In the genomic region with DNA sequence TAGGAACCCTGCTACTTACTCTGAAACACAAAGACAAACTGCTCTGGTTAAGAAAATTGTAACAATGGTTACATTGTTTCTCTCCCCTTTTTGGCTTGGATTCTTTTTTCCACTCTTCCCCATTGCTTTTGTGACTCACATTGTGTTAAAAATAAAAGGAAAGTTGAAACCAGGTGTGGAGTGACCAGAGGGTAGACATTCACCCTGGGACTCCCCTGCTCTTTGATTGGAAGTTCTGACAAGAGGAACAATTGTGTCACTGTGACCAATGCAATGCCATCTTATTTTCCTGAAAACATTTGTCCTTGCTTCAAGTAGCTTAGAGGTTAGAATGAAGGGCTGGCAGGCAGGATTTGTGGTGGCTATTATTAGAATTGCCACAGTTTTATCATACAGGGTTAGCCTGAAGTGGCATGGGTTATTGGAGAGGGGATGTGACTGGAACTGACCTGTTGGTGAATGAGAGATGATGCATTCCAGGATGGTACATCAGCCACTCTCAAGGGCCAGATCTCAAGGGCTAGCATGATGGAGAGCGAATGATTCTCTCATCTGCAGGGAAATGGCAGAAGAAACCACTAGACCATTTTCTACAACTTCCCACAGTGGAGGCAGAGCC, we compare ENCODE assay signal across 11 mouse cellular contexts.
DNase-seq lines count a peak whose midpoint lies in the region; ATAC-seq and TF ChIP-seq lines count a peak whose summit lies in the region.
"Had no signal": no experiment of that assay in that cellular context is flagged by ENCODE, and none has a peak within 500 bp of the region (broad histone marks: within the 10 kb centered on the region; RNA-seq: fewer than 3 reads in every experiment).

No protein-coding gene starts in this region.

- H3K36me3 ChIP-seq in lung, postnatal 0 days (ENCODE audit: insufficient read depth, low read length): no peaks in the 10 kb centered on the region
- H3K36me3 ChIP-seq in myocyte (ENCODE audit: control insufficient read depth, insufficient read depth): no peaks in the 10 kb centered on the region
- no peaks in the 10 kb centered on the region for H3K36me3 ChIP-seq in forebrain, postnatal 0 days (ENCODE audit: insufficient read depth)
- H3K36me3 ChIP-seq: neural tube, embryonic 13.5 days had no signal

- H3K79me2 ChIP-seq in myocyte (ENCODE audit: control insufficient read depth, insufficient read depth): no peaks in the 10 kb centered on the region

- 86% methylated on average over 1 of the region's 1 CpGs for WGBS in lung, postnatal 0 days
- WGBS in forebrain, postnatal 0 days: 97% methylated on average over 1 of the region's 1 CpGs

- ATAC-seq in lung, postnatal 0 days: no peak
- ATAC-seq in forebrain, postnatal 0 days: no peak

- H3K27me3 ChIP-seq in lung, postnatal 0 days (replicated peaks; ENCODE audit: insufficient read depth, low read length): no peaks in the 10 kb centered on the region
- no peaks in the 10 kb centered on the region for H3K27me3 ChIP-seq in myocyte (ENCODE audit: control insufficient read depth, insufficient read depth, insufficient read length)
- no peaks in the 10 kb centered on the region for H3K27me3 ChIP-seq in forebrain, postnatal 0 days (ENCODE audit: insufficient read depth, low read length)
- H3K27me3 ChIP-seq: neural tube, embryonic 13.5 days had no signal

- TF ChIP-seq EP300 in lung, postnatal 0 days (IDR thresholded peaks at IDR 0.05): no peak

- no peak overlapping the region for H3K9ac ChIP-seq in lung, postnatal 0 days (replicated peaks; ENCODE audit: low read depth)
- no peak overlapping the region for H3K9ac ChIP-seq in forebrain, postnatal 0 days
- H3K9ac ChIP-seq: hindbrain, embryonic 14.5 days; neural tube, embryonic 13.5 days had no signal

- no peak for TF ChIP-seq POLR2A in myocyte (IDR thresholded peaks at IDR 0.05; ENCODE audit: insufficient read length, low read depth)

- H3K27ac ChIP-seq in lung, postnatal 0 days (ENCODE audit: low read length): 0 out of 2 replicates have a peak overlapping the region, but pooled peaks have one; percentile 16
- no peak overlapping the region for H3K27ac ChIP-seq in forebrain, postnatal 0 days (ENCODE audit: low read depth, low read length)
- H3K27ac ChIP-seq: hindbrain, embryonic 14.5 days; neural tube, embryonic 13.5 days had no signal

- H3K4me3 ChIP-seq in lung, postnatal 0 days (ENCODE audit: low read depth, low read length): no peak overlapping the region
- H3K4me3 ChIP-seq in myocyte: no peak overlapping the region
- H3K4me3 ChIP-seq in forebrain, postnatal 0 days (ENCODE audit: low read depth, low read length): no peak overlapping the region
- H3K4me3 ChIP-seq: neural tube, embryonic 13.5 days had no signal

- TF ChIP-seq CTCF in lung, postnatal 0 days (IDR thresholded peaks at IDR 0.05): no peak
- no peak for TF ChIP-seq CTCF in forebrain, postnatal 0 days (IDR thresholded peaks at IDR 0.05; ENCODE audit: low read depth)

- intact Hi-C loops in heart, postnatal 36 days (cut with DNase I): no loop called here

- H3K4me1 ChIP-seq in lung, postnatal 0 days (ENCODE audit: insufficient read depth, low read depth, low read length): peaks cover 14% of the 10 kb centered on the region
- H3K4me1 ChIP-seq in forebrain, postnatal 0 days (ENCODE audit: insufficient read depth): no peaks in the 10 kb centered on the region

- H3K9me3 ChIP-seq in lung, postnatal 0 days (ENCODE audit: low read length): no peaks in the 10 kb centered on the region
- H3K9me3 ChIP-seq in forebrain, postnatal 0 days (ENCODE audit: low read length): no peaks in the 10 kb centered on the region
- H3K9me3 ChIP-seq: neural tube, embryonic 13.5 days had no signal

- DNase-seq in heart, adult 18-20 months: peak; percentile 53 to 72
- no peak for DNase-seq in heart, postnatal 36 days
- DNase-seq in lung, postnatal 0 days (ENCODE audit: low spot score): peak; percentile 4
- DNase-seq in lung, postnatal 36 days: no peak
- peak; percentile 63 to 64 for DNase-seq in heart, adult 9 months (ENCODE audit: low spot score in 2 of 2)
- DNase-seq in left cerebral cortex, adult 9 months (ENCODE audit: low spot score in 2 of 2): no peak
- DNase-seq in forebrain, postnatal 0 days: no peak
- DNase-seq: right cerebral cortex, postnatal 25 days had no signal

- H3K4me2 ChIP-seq in lung, postnatal 0 days (replicated peaks; ENCODE audit: low read depth, low read length): no peak overlapping the region
- peak overlapping the region; percentile 66 for H3K4me2 ChIP-seq in myocyte (ENCODE audit: low read depth)
- H3K4me2 ChIP-seq in forebrain, postnatal 0 days (ENCODE audit: low read depth): no peak overlapping the region
- H3K4me2 ChIP-seq: hindbrain, embryonic 14.5 days; neural tube, embryonic 13.5 days had no signal

- H3ac ChIP-seq in myocyte (ENCODE audit: control insufficient read depth, insufficient read length): no peak overlapping the region

TF ChIP-seq in myocyte, 11 proteins besides CTCF, POLR2A, EP300 and RAD21:
- no peak for TF ChIP-seq POLR2AphosphoS2 (IDR thresholded peaks at IDR 0.05; ENCODE audit: insufficient read length, low read depth)
- TF ChIP-seq CEBPB (IDR thresholded peaks at IDR 0.05; ENCODE audit: insufficient read depth, poor library complexity, severe bottlenecking): no peak
- TF ChIP-seq REST (IDR thresholded peaks at IDR 0.05; ENCODE audit: insufficient read depth, insufficient read length): no peak
- no peak for TF ChIP-seq MAX (IDR thresholded peaks at IDR 0.05; ENCODE audit: low read depth)
- no peak for TF ChIP-seq TCF3 (IDR thresholded peaks at IDR 0.05; ENCODE audit: insufficient read length, low read depth)
- TF ChIP-seq TCF12 (IDR thresholded peaks at IDR 0.05; ENCODE audit: insufficient read depth, poor library complexity, severe bottlenecking): no peak
- TF ChIP-seq E2F4 (IDR thresholded peaks at IDR 0.05; ENCODE audit: insufficient read depth): no peak
- TF ChIP-seq USF1 (IDR thresholded peaks at IDR 0.05; ENCODE audit: low read depth): no peak
- TF ChIP-seq SRF (IDR thresholded peaks at IDR 0.05; ENCODE audit: control insufficient read depth, insufficient read length, low read depth): no peak
- TF ChIP-seq MYOD1 (IDR thresholded peaks at IDR 0.05; ENCODE audit: control insufficient read depth in 1 of 3, insufficient read length in 2 of 3, low read depth in 2 of 3): no peak
- TF ChIP-seq MYOG (IDR thresholded peaks at IDR 0.05; ENCODE audit: control insufficient read depth in 1 of 3, insufficient read depth in 1 of 3, insufficient read length in 2 of 3, low read depth in 2 of 3): no peak

Comparison
In these comparisons a context has a peak if more than half of its experiments do, and no peak if none do; other contexts are left out.
1. DNase-seq: peak in heart, adult 18-20 months (2 of 2), lung, postnatal 0 days (single experiment) and heart, adult 9 months (2 of 2); none in heart, postnatal 36 days (0 of 2), lung, postnatal 36 days (single experiment), left cerebral cortex, adult 9 months (0 of 2) and forebrain, postnatal 0 days (single experiment).